Mouse (Mus musculus): ENCODE data around the gene Mlh1.

- TF ChIP-seq POLR2A (IDR thresholded peaks at IDR 0.05; ENCODE audit: low read depth, low read length) (no peak), CTCF (IDR thresholded peaks at IDR 0.05; ENCODE audit: borderline replicate concordance, insufficient read depth, low read length) (no peak)
Measured at GRCm38 (mm10) chr9:111273958-111274357, 2.4 kb upstream of the Mlh1 start.
